Mouse (Mus musculus): ENCODE measurements around the gene Pls3.

- TF ChIP-seq TAL1 (IDR thresholded peaks at IDR 0.05; ENCODE audit: low read length), result no peak
- TF ChIP-seq GATA1 (IDR thresholded peaks at IDR 0.05; ENCODE audit: low read length), result no peak
These were observed 95.2 kb downstream of the Pls3 start for GRCm38 (mm10) chrX:75779796-75780195.

All from erythroblast, embryonic 14.5 days (primary cell).